Mouse (Mus musculus) cerebellum, adult 2 months (tissue): ENCODE measurements around the gene Zkscan6. TPM values are rescaled to one million over a fixed set of nuclear protein-coding genes. Genes with fewer than 3 reads are reported as not detected.
A peak's percentile ranks its signal among the peaks of the same experiment; 100 is the strongest.

ENCODE experiments used
- DNase-seq, 2 experiments: peaks; one replicate each; pipeline ENCODE4 v3.0.0; 2021
- H3K27ac ChIP-seq: fragments of 200-500 bp; 2 replicates; pipeline ENCODE4 v1.5.1; 2012; ENCODE audit warnings: low read length, control low read depth, inconsistent platforms; ENCODE audit not compliant: insufficient read depth
- H3K27me3 ChIP-seq: fragments of 200-500 bp; 2 replicates; pipeline ENCODE4 v1.6.1; 2012; ENCODE audit warnings: inconsistent platforms, mild to moderate bottlenecking, low read length, moderate library complexity; ENCODE audit not compliant: control insufficient read depth, insufficient read depth
- H3K4me1 ChIP-seq: fragments of 200-500 bp; 2 replicates; pipeline ENCODE4 v1.6.1; 2011; ENCODE audit warnings: low read length; ENCODE audit not compliant: control insufficient read depth, insufficient read depth
- H3K4me3 ChIP-seq: fragments of 200-500 bp; replicated peaks from 2 replicates; pipeline ENCODE3; 2011; ENCODE audit warnings: mild to moderate bottlenecking, low read depth, low read length, control low read depth; ENCODE audit not compliant: insufficient read depth
- CTCF ChIP-seq: fragments of 200-500 bp; IDR thresholded peaks from 2 replicates; pipeline ENCODE4 v1.5.1; 2011; ENCODE audit warnings: low read depth, mild to moderate bottlenecking, control low read depth, low read length, moderate library complexity, borderline replicate concordance; ENCODE audit not compliant: insufficient read depth
- POLR2A ChIP-seq: fragments of 200-500 bp; IDR thresholded peaks from 2 replicates; pipeline ENCODE4 v1.6.1; 2011; ENCODE audit warnings: low read length, control low read depth, borderline replicate concordance; ENCODE audit not compliant: insufficient read depth
- WGBS: fragments of 180-500 bp; shearing (Covaris S2); methylation state at CpG from one replicate; pipeline ENCODE4 v1.1.7; 2018; 5-methylcytosine and 5-hydroxymethylcytosine counted together
- polyA plus RNA-seq: library from polyadenylated mRNA; depleted of rRNA; stranded (reverse); fragments of >200 nt; gene quantifications from 2 replicates; pipeline ENCODE4 v1.2.3, GENCODE M21; 2012; rRNA removed

The Zkscan6 gene
- polyA plus RNA-seq, result 9.5 and 10.9 TPM in 2 replicates

- TF ChIP-seq CTCF, result no peak
- TF ChIP-seq POLR2A, result peak; percentile 74; the same call in 1 of the 2 replicates
- Histone ChIP-seq H3K4me1 (peaks cover 3% of the 10 kb centered on the region), H3K27ac (peak within 1 kb of the TSS; percentile 83), H3K27me3 (no peaks in the 10 kb centered on the region), H3K4me3 (peak within 1 kb of the TSS; percentile 84)
- under 1% methylated on average over 58 of the region's 58 CpGs for WGBS
- DNase-seq, result peak; percentile 86 to 92
These were observed at the start of gene Zkscan6 for GRCm38 (mm10) chr11:65806909-65807504. Gene Zkscan6 (plus strand): TSS chr11:65807175.

DNA sequence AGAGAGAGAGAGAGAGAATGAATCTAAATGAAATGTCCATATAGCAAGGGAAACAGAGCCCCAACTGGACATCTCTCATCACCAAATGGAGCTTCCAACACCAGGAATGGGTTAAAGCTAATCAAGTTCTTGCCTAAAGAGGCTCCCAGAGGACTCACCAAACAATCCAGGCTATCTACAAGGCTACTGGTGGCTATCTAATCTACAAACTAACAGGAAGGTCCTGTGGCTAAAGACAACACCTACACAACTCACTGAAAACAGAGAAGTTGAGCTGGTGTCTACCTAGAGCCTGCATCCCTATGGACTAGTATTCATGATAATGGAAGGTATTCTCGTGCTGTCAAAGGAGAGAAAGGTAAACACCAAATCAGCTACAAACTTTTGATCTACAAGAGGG is 47.6 kb upstream of the Zkscan6 start:
- WGBS, result 91% methylated on average over 1 of the region's 1 CpGs
- H3K27ac ChIP-seq, result no peak overlapping the region

GRCm38 (mm10) chr11:65760912-65761311 is 46.1 kb upstream of the Zkscan6 start:
- Histone ChIP-seq H3K4me1 (no peaks in the 10 kb centered on the region; the same call in 1 of the 2 replicates), H3K27ac (no peak overlapping the region), H3K27me3 (no peaks in the 10 kb centered on the region), H3K4me3 (no peak overlapping the region)
- no peak for DNase-seq
- 88% methylated on average over 2 of the region's 2 CpGs for WGBS
- TF ChIP-seq CTCF (no peak), POLR2A (no peak)

More for the DNA sequence above, 47.6 kb upstream of the Zkscan6 start:
- H3K27me3 ChIP-seq, result no peaks in the 10 kb centered on the region
- TF ChIP-seq CTCF (no peak), POLR2A (no peak)
- H3K4me1 ChIP-seq, result peaks cover under 1% of the 10 kb centered on the region; the same call in 1 of the 2 replicates
- no peak for DNase-seq
- no peak overlapping the region for H3K4me3 ChIP-seq

DNA sequence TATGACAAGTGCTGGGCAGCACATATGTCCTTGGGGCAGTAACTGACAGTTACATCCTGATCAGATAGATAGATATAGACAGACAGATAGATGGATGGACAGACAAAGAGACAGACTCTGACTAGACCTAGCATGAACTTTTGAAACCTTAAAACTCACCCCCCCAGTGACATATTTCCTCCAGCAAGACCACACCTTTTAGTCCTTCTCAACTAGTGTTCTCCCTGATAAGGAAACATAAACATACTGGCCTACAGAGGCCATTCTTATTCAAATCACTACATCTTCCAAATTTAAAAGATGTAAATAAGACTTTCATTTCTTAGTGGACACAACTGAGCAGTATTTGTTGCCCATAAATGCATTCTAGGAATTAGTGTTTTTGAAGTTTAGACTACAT is 38.5 kb upstream of the Zkscan6 start:
- H3K27ac ChIP-seq, result no peak overlapping the region
- no peak for DNase-seq
- H3K4me3 ChIP-seq, result no peak overlapping the region
- no peak for TF ChIP-seq CTCF
- TF ChIP-seq POLR2A, result no peak
- H3K27me3 ChIP-seq, result no peaks in the 10 kb centered on the region
- H3K4me1 ChIP-seq, result peaks cover 1% of the 10 kb centered on the region; the same call in 1 of the 2 replicates

GRCm38 (mm10) chr11:65769990-65770389 is 37.0 kb upstream of the Zkscan6 start:
- no peak overlapping the region for H3K27ac ChIP-seq
- peaks cover 6% of the 10 kb centered on the region; the same call in 1 of the 2 replicates for H3K4me1 ChIP-seq
- H3K4me3 ChIP-seq, result no peak overlapping the region
- no peaks in the 10 kb centered on the region for H3K27me3 ChIP-seq
- no peak for DNase-seq
- WGBS, result 80% methylated on average over 5 of the region's 5 CpGs
- TF ChIP-seq CTCF, result no peak
- TF ChIP-seq POLR2A, result no peak

- H3K27ac ChIP-seq, result no peak overlapping the region
- H3K4me1 ChIP-seq, result peaks cover 7% of the 10 kb centered on the region; the same call in 1 of the 2 replicates
- TF ChIP-seq POLR2A (no peak), CTCF (no peak)
- DNase-seq, result no peak
- no peak overlapping the region for H3K4me3 ChIP-seq
- 94% methylated on average over 1 of the region's 1 CpGs for WGBS
- H3K27me3 ChIP-seq, result no peaks in the 10 kb centered on the region
These were observed 35.4 kb upstream of the Zkscan6 start for GRCm38 (mm10) chr11:65771546-65771945.

GRCm38 (mm10) chr11:65773535-65773934 is 33.4 kb upstream of the Zkscan6 start:
- TF ChIP-seq CTCF (no peak), POLR2A (no peak)
- DNase-seq, result no peak

DNA sequence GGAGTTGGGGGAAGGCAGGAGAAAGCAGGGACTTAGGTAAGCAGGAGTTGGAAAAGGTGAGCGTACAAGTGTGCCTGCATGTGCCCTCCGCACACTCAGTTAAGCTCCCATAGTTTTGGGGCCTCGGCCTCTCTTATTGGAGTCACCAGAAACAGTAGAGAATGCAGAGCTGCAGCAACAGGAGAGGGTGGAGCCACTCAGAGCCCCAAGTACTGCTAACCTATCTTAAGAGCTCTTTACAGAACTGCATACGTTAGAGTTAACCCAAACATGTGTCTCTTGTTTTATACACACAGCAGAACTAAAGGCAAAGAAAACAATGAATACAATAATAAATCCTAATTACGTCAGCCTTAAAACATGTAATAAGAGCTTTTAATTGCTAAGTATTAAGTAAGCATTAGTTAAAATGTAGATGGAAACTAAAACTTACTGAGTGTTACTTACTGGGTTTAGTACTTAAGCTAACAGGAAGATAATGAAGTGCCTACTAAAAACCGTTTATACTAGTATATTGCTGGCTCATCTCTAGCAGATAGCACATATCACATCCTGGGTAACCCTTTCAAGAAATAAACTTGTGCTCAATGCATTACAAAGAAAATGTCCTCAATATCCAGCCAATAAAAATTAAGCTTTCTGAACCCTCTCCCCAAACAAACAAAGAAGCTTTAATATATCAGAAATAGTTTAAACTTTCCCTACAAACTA is 32.9 kb upstream of the Zkscan6 start:
- DNase-seq, result no peak
- no peak for TF ChIP-seq POLR2A
- TF ChIP-seq CTCF, result no peak
- 81% methylated on average over 6 of the region's 6 CpGs for WGBS
- Histone ChIP-seq H3K4me3 (no peak overlapping the region), H3K27me3 (no peaks in the 10 kb centered on the region), H3K4me1 (peaks cover 17% of the 10 kb centered on the region; the same call in 1 of the 2 replicates), H3K27ac (no peak overlapping the region)

More at GRCm38 (mm10) chr11:65773535-65773934, 33.4 kb upstream of the Zkscan6 start:
- H3K27ac ChIP-seq, result no peak overlapping the region
- 80% methylated on average over 2 of the region's 2 CpGs for WGBS
- H3K27me3 ChIP-seq, result no peaks in the 10 kb centered on the region
- no peak overlapping the region for H3K4me3 ChIP-seq
- peaks cover 13% of the 10 kb centered on the region; the same call in 1 of the 2 replicates for H3K4me1 ChIP-seq
